Mouse (Mus musculus) urinary bladder, postnatal 14 days (tissue): ENCODE measurements around the gene Smg9.
A peak's percentile ranks its signal among the peaks of the same experiment; 100 is the strongest.

ENCODE experiments used
- DNase-seq: peaks from one replicate; pipeline ENCODE4 v3.0.0; 2021; ENCODE audit warnings: low spot score

Gene Smg9

GRCm38 (mm10) chr7:24408186-24408585, 8.8 kb downstream of the Smg9 start:
- no peak for DNase-seq

- no peak for DNase-seq
These were observed 10.7 kb downstream of the Smg9 start for GRCm38 (mm10) chr7:24410123-24410522.

DNA sequence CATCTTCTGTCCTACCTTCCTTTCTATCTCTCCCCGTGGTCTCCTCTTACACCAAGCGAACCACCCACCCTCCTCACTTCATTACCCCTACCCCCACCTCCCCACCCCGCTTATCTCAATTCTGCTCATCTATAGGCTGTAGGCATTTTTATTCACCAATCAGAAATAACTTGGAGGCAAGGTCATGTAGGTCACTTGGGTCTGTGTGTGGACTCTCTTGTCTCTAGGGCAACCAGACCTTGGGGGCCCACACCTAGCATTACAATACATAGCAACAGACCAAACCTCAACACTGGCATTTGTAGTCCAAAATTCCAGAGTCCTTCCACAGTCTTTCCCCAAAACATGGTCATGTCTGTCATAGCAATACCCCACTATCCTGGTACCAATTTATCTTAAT, 11.4 kb downstream of the Smg9 start:
- no peak for DNase-seq

DNA sequence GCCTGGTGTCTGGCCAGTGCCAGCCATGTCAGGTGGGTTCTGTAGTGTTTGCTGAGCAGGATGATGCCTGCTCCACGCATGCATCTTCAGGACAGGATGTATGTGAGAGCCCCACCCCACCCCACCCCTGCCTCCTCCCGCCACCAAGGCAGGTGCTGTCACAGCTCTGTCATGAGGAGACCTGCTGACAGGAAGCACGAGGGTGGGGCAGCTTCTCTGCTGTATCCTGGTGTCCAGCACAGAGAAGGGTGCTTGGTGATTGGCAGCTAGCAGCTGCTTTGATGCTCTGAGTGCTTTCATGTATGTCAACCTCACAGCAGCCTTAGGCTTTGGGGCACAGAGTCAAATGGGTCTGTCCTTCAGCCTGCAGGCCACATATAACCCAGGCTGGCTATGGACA, 14.2 kb downstream of the Smg9 start:
- no peak for DNase-seq

DNA sequence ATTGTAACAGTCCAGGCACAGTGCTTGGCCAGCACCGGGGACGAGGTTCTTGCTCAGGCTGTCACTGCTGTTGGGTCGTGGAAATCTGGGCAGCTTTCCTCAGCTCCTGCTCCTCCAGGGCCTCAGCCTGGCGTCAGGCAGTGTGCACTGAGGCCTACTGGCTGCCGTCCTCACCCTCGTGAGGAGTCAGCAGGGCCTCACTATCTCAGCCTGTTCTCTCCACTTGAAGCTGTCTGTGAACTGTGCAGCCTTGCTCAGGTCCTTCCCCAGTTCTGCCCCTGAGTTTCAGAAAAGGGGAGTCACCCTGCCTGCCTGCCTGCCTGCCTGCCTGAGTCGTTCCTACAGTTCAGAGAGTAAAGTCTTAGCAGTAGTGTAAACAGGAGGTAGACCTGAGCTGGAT, 15.8 kb downstream of the Smg9 start:
- no peak for DNase-seq

GRCm38 (mm10) chr7:24419579-24419978, 20.2 kb downstream of the Smg9 start:
- DNase-seq = no peak

DNA sequence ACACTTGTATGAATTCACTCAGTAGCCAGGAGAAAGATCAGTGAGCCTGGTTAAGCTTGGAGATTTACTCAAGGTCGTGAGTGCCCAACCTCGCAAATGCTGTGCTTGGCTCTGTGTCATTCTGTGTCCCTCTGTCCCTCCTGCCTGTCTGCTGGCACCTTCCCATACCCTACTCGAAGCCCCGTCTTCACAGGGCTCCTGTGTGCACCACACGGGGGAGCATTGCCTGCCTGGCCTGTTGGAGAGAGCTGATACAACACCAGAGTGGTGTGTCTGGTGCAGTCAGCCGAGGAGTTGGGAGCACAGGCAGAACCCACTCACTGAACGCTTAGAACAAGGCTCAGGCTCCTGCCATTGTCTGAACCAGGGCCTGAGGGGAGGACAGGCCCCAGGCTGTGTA, 22.2 kb downstream of the Smg9 start:
- no peak for DNase-seq

- no peak for DNase-seq
These were observed 22.8 kb downstream of the Smg9 start for GRCm38 (mm10) chr7:24422251-24422650.

GRCm38 (mm10) chr7:24423107-24423763, 23.8 kb downstream of the Smg9 start:
- no peak for DNase-seq

GRCm38 (mm10) chr7:24423956-24424732, 24.7 kb downstream of the Smg9 start:
- DNase-seq = peak; percentile 51

DNA sequence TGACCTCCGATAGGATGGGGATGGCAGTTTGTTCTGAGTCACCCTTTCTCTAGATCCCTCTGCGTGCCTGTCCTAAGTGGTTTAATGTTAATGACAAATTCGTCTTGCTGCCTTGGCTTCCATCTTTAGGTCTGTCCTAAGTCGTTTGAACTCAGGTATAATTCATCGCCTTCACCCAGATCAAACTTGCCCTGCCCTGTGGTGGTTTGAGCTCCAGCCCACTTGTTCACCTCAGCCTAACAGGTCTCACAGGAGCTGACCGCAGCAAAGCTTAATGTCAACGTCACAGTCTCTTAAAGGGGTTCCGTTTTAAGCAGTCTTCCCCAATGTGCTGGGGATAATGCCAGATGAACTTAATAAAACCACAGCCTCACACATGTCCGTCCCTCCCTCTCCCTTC, 26.5 kb downstream of the Smg9 start:
- no peak for DNase-seq

- DNase-seq = no peak
These were observed 27.7 kb downstream of the Smg9 start for GRCm38 (mm10) chr7:24427168-24427567.

DNA sequence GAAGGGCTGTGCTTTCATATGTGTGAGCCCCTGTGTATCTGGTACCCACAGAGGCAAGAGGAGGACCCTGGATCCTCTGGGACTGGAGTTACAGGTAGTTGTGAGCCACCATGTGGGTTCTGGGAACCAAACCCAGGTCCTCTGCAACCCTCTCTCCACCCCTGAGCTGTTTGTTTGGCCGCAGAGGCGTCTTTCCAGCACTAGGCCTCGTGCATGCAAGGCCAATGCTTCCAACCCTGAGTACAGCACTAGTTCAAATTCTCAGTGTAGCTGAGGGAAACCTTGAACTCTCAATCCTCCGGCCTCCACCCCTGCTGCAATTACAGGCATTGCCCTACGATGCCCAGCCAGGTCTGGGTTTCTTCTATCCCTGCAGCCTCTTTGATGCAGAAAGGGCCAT, 29.3 kb downstream of the Smg9 start:
- no peak for DNase-seq

DNA sequence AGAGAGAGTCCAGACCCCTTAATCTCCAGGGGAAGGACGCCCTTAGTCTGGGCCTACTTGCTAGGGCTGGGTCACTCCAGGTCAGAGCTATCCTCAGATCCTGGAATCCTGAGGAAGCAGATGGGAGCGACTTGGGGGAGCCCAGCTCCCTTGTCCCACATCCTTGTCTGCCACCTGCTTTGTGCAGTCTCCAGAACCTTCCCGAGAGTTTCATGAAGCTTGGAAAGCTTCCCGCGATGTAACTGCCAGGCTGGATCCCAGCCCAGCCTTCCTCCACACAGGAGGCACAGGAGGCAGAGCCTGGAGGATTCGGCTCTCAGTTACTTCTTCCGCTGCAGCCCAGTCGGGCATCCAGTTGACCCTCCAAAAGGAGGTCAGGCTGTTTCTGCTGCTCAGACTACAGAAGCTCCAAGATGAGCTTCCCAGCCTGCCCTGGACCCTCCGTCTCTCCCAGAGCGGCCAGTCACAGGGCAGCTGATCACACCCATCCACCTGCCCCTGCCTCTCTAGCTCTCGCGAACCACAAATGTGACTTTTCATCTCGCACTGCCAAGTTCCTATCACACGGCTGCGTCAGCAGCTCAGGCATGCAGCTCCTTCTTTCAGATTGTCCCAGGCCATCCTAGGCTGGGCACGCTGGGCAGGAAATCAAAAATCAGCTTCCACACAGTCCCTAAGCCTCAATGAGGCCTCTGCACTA, 30.1 kb downstream of the Smg9 start:
- DNase-seq = no peak

DNA sequence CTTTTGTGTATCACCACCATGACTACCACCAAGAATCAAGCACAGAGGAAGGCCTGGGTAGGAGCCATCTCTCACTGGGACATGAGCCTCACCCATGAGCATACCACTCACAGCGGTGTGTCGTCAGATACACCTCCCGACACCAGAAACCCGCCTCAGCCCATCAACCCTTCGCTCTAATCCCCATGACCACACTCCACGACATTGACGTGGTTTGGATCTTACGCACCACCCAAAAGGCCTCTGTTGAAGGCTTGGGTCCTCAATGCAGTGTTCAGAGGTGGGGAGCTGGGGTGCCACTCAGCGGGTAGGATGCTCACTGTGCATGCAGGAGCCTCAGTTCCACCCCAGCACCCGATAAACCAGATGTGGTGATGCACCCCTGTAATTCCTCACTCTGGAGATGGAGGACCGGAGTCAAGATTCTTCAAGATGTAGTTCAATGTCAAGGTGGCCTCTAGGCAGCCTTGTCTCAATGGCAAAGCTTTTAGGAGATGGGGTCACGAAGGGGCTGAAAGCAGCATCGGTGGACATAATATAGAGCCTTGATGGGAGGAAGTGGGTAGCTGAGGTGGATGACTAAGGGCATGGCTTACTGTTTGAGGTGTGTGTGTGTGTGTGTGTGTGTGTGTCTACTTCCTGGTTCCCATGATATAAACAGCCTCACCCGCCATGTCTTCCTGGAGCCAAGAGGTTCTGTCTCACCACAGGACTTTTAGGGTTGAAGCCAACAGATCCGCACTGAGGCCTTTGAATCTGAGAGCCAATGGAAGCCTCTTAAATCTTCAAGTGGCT, 31.3 kb downstream of the Smg9 start:
- no peak for DNase-seq

DNA sequence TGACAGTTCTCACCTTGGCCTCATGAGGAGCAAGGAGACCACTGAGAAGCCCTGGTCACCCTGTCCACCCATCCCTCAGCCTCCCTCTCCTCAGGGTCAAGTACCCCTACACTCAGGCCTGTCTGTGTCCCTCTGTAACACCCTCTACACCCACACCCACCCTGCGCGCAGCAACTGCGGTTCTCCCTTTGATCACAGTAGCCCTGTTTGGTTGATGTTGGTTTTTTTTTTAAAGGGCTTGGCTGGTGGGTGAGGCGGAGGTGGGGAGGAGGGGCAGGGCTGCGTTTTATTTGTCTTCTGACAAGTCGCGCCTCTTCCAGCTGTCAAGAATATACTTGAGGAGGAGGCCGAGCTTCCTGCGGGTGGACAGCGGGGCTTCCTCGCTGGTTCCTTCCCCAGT, 32.3 kb downstream of the Smg9 start:
- no peak for DNase-seq

- DNase-seq = no peak
These were observed 35.9 kb downstream of the Smg9 start for GRCm38 (mm10) chr7:24435305-24435704.

- peak; percentile 36 for DNase-seq
These were observed 38.6 kb downstream of the Smg9 start for GRCm38 (mm10) chr7:24437981-24438380.

DNA sequence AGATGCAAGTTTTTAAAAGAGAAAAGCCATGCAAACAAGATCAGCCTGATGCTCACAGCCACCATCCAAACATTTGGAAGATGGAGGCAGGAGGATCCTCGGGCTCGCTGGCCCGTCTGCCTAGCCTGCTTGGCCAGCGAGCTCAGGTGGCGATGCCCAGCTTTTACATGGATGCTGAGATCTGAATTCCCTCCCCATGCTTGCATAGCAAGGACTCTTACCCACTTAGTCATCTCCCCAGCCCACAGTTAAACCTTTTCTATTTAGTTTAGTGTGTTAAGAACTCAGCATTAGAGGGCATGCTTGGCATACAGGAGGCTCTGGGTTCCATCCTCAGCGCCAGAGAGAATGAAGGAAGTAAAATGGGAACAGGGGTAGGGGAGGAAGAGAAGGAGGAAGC, 39.8 kb downstream of the Smg9 start:
- DNase-seq = no peak

- DNase-seq = no peak
These were observed 40.5 kb downstream of the Smg9 start for GRCm38 (mm10) chr7:24439891-24440290.

- peak; percentile 80 for DNase-seq
These were observed 42.4 kb downstream of the Smg9 start for GRCm38 (mm10) chr7:24441785-24442184.

- no peak for DNase-seq
These were observed 42.9 kb downstream of the Smg9 start for GRCm38 (mm10) chr7:24442313-24442712.
